Mouse (Mus musculus): ENCODE measurements around the gene Ss18l2.

- no peak for TF ChIP-seq CTCF (conservative IDR thresholded peaks at IDR 0.05; ENCODE audit: low read length)
- no peak for TF ChIP-seq POU5F1 (IDR thresholded peaks at IDR 0.05; ENCODE audit: borderline replicate concordance, low read length)
These were observed 25.4 kb upstream of the Ss18l2 start for GRCm38 (mm10) chr9:121684702-121685101.
